Mouse (Mus musculus): ENCODE results near the gene Tmem92.
"Not testable (repeated sequence)": the region's sequence is repeated elsewhere in the genome, so short reads cannot be mapped to it uniquely, and the experiment has no call there.

Tmem92 gene

GRCm38 (mm10) chr11:94782603-94783002 is at the start of gene Tmem92:
Gene Tmem92 (minus strand): TSS chr11:94782703.
- in situ Hi-C loops (cut with MboI; ENCODE audit: unreplicated experiment in 2 of 2) = no loop called here

GRCm38 (mm10) chr11:94828966-94829365 is 46.5 kb upstream of the Tmem92 start:
- in situ Hi-C loops (cut with MboI; ENCODE audit: unreplicated experiment in 2 of 2) = no loop called here

GRCm38 (mm10) chr11:94819427-94819826 is 36.9 kb upstream of the Tmem92 start:
- in situ Hi-C loops (cut with MboI; ENCODE audit: unreplicated experiment in 2 of 2) = not testable (repeated sequence)

- in situ Hi-C loops (cut with MboI; ENCODE audit: unreplicated experiment in 2 of 2) = not testable (repeated sequence)
Measured at GRCm38 (mm10) chr11:94818946-94819345, 36.4 kb upstream of the Tmem92 start.

GRCm38 (mm10) chr11:94811537-94811936 is 29.0 kb upstream of the Tmem92 start:
- in situ Hi-C loops (cut with MboI; ENCODE audit: unreplicated experiment in 2 of 2) = not testable (repeated sequence)

- in situ Hi-C loops (cut with MboI; ENCODE audit: unreplicated experiment in 2 of 2) = no loop called here
Measured at GRCm38 (mm10) chr11:94791700-94792099, 9.2 kb upstream of the Tmem92 start.

GRCm38 (mm10) chr11:94785247-94785646 is 2.7 kb upstream of the Tmem92 start:
- in situ Hi-C loops (cut with MboI; ENCODE audit: unreplicated experiment in 2 of 2) = no loop called here

GRCm38 (mm10) chr11:94774887-94775497 is 7.5 kb downstream of the Tmem92 start:
- in situ Hi-C loops (cut with MboI; ENCODE audit: unreplicated experiment in 2 of 2) = no loop called here

GRCm38 (mm10) chr11:94773851-94774250 is 8.7 kb downstream of the Tmem92 start:
- in situ Hi-C loops (cut with MboI; ENCODE audit: unreplicated experiment in 2 of 2) = no loop called here

GRCm38 (mm10) chr11:94772363-94773055 is 10.0 kb downstream of the Tmem92 start:
- in situ Hi-C loops (cut with MboI; ENCODE audit: unreplicated experiment in 2 of 2) = no loop called here

- in situ Hi-C loops (cut with MboI; ENCODE audit: unreplicated experiment in 2 of 2) = no loop called here
Measured at GRCm38 (mm10) chr11:94767241-94767640, 15.3 kb downstream of the Tmem92 start.

- in situ Hi-C loops (cut with MboI; ENCODE audit: unreplicated experiment in 2 of 2) = no loop called here
Measured at GRCm38 (mm10) chr11:94762775-94763174, 19.7 kb downstream of the Tmem92 start.

GRCm38 (mm10) chr11:94762281-94762680 is 20.2 kb downstream of the Tmem92 start:
- in situ Hi-C loops (cut with MboI; ENCODE audit: unreplicated experiment in 2 of 2) = no loop called here

- in situ Hi-C loops (cut with MboI; ENCODE audit: unreplicated experiment in 2 of 2) = no loop called here
Measured at GRCm38 (mm10) chr11:94760799-94761198, 21.7 kb downstream of the Tmem92 start.

GRCm38 (mm10) chr11:94760364-94760763 is 22.1 kb downstream of the Tmem92 start:
- in situ Hi-C loops (cut with MboI; ENCODE audit: unreplicated experiment in 2 of 2) = no loop called here

- in situ Hi-C loops (cut with MboI; ENCODE audit: unreplicated experiment in 2 of 2) = no loop called here
Measured at GRCm38 (mm10) chr11:94759916-94760315, 22.6 kb downstream of the Tmem92 start.

GRCm38 (mm10) chr11:94752946-94753713 is 29.4 kb downstream of the Tmem92 start:
- in situ Hi-C loops (cut with MboI; ENCODE audit: unreplicated experiment in 2 of 2) = no loop called here

- in situ Hi-C loops (cut with MboI; ENCODE audit: unreplicated experiment in 2 of 2) = no loop called here
Measured at GRCm38 (mm10) chr11:94741732-94742272, 40.7 kb downstream of the Tmem92 start, which contains the start of gene Cdc34b. Gene Cdc34b (plus strand): TSS chr11:94741782.

- in situ Hi-C loops (cut with MboI; ENCODE audit: unreplicated experiment in 2 of 2) = no loop called here
Measured at GRCm38 (mm10) chr11:94735746-94736145, 46.8 kb downstream of the Tmem92 start.

- in situ Hi-C loops (cut with MboI; ENCODE audit: unreplicated experiment in 2 of 2) = loop anchor here in 1 of 2 experiments (5.0 kb wide), 1 partner anchor 205 kb away; the partner anchor contains the start of gene Col1a1
Measured at GRCm38 (mm10) chr11:94732773-94733172, 49.7 kb downstream of the Tmem92 start.

- in situ Hi-C loops (cut with MboI; ENCODE audit: unreplicated experiment in 2 of 2) = loop anchor here in 1 of 2 experiments (5.0 kb wide), 1 partner anchor 206 kb away; the partner anchor contains the start of gene Col1a1
Measured at GRCm38 (mm10) chr11:94731229-94731628, 51.3 kb downstream of the Tmem92 start.
